Mouse (Mus musculus) spleen, adult 2 months (tissue): ENCODE data around the gene En2. TPM values are rescaled to one million over a fixed set of nuclear protein-coding genes. Genes with fewer than 3 reads are reported as not detected.
A peak's percentile ranks its signal among the peaks of the same experiment; 100 is the strongest.

Experiments
- DNase-seq, 2 experiments: peaks; one replicate each; pipeline versions ENCODE4 v3.0.0 to v3.0.0-alpha.2; 2012 to 2021; ENCODE audit warnings: low spot score in 2 of 2, low read depth in 1 of 2
- H3K27ac ChIP-seq: fragments of 200-500 bp; 2 replicates; pipeline ENCODE4 v1.5.1; 2012; ENCODE audit warnings: low read length, inconsistent platforms; ENCODE audit not compliant: insufficient read depth
- H3K27me3 ChIP-seq: fragments of 200-500 bp; 2 replicates; pipeline ENCODE4 v1.6.1; 2012; ENCODE audit warnings: mild to moderate bottlenecking, moderate library complexity, low read length, inconsistent platforms; ENCODE audit not compliant: control insufficient read depth, insufficient read depth
- H3K36me3 ChIP-seq: fragments of 200-500 bp; 2 replicates; pipeline ENCODE4 v1.6.1; 2012; ENCODE audit warnings: mild to moderate bottlenecking, low read length, inconsistent platforms; ENCODE audit not compliant: control insufficient read depth, insufficient read depth
- H3K4me1 ChIP-seq: fragments of 200-500 bp; 2 replicates; pipeline ENCODE4 v1.6.1; 2011; ENCODE audit warnings: inconsistent platforms; ENCODE audit not compliant: control insufficient read depth, insufficient read depth, insufficient read length
- H3K4me3 ChIP-seq: fragments of 200-500 bp; 2 replicates; pipeline ENCODE4 v1.5.1; 2011; ENCODE audit warnings: mild to moderate bottlenecking, inconsistent platforms; ENCODE audit not compliant: insufficient read depth, insufficient read length; ENCODE audit errors: extremely low read depth
- CTCF ChIP-seq: fragments of 200-500 bp; IDR thresholded peaks from 2 replicates; pipeline ENCODE4 v1.5.1; 2011; ENCODE audit warnings: mild to moderate bottlenecking, inconsistent platforms; ENCODE audit not compliant: insufficient read depth, insufficient read length, insufficient replicate concordance; ENCODE audit errors: extremely low read depth
- POLR2A ChIP-seq: fragments of 200-500 bp; IDR thresholded peaks from 2 replicates; pipeline ENCODE4 v1.6.1; 2011; ENCODE audit warnings: low read depth, low read length, inconsistent platforms
- WGBS: fragments of 180-500 bp; shearing (Covaris S2); methylation state at CpG from one replicate; pipeline ENCODE4 v1.1.7; 2018; 5-methylcytosine and 5-hydroxymethylcytosine counted together
- polyA plus RNA-seq: library from polyadenylated mRNA; depleted of rRNA; stranded (reverse); fragments of >200 nt; gene quantifications from 2 replicates; pipeline ENCODE4 v1.2.3, GENCODE M21; 2012

The En2 gene
- polyA plus RNA-seq, 1 experiment: not detected

DNA sequence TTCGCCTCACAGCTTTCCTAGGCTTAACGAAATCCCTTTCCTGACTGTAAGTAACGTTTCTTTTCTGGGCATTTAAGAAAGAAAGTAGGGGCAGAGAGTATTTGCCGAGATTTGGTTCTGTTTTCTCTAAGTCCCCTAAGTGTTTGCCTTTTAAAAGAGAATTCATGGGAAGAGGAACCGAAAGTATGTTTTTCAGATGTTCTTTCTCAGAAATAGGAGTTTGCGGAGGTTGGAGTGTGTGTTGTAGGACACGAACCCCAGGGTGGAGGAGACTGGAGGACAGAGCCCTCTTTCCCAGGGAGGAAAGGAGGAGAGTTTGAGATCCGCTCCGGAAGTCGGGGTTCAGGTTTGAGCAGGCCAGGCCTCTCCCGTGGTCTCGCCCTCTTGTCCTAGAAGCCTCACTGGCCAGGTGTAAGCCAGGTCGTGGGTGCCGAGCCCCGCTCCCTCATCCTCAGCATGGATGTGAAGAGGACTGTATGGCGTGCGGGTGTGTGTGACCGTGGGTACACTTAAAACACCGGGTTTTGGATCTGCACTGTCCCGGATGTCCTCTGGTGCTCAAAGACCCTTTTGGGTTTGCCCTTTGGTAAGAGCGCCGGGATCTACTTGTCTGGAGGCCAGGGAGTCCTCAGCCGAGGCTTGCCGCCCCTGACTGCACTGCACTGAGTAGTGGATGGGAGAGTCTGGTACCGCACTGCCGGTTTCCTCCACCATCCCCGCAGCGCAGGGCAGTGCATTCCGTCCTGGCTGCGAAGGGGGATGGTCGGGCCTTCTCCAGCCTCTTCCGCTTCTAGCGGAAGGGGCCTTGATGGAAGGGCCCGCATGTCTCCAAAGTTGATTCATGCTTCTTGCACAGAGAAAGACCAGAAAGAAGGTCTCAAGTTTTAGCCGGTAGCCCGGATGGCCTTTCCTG, 3.0 kb downstream of the En2 start:
- peaks cover 44% of the 10 kb centered on the region for H3K27me3 ChIP-seq
- peaks cover 16% of the 10 kb centered on the region for H3K4me1 ChIP-seq
- no peak overlapping the region for H3K27ac ChIP-seq
- WGBS: 3% methylated on average over 36 of the region's 36 CpGs
- peak overlapping the region; percentile 26 for H3K4me3 ChIP-seq
- no peak for DNase-seq
- no peaks in the 10 kb centered on the region for H3K36me3 ChIP-seq
- no peak for TF ChIP-seq CTCF
- TF ChIP-seq POLR2A: no peak

DNA sequence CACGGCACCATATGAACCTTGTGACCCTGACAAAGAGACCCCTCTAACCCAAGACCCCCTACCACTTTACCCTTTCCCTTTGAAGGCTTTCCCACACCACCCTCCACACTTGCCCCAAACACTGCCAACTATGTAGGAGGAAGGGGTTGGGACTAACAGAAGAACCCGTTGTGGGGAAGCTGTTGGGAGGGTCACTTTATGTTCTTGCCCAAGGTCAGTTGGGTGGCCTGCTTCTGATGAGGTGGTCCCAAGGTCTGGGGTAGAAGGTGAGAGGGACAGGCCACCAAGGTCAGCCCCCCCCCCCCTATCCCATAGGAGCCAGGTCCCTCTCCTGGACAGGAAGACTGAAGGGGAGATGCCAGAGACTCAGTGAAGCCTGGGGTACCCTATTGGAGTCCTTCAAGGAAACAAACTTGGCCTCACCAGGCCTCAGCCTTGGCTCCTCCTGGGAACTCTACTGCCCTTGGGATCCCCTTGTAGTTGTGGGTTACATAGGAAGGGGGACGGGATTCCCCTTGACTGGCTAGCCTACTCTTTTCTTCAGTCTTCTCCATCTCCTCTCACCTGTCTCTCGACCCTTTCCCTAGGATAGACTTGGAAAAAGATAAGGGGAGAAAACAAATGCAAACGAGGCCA, 3.8 kb downstream of the En2 start:
- no peak for TF ChIP-seq CTCF
- TF ChIP-seq POLR2A: no peak
- Histone ChIP-seq H3K4me3 (no peak overlapping the region), H3K27ac (no peak overlapping the region), H3K4me1 (peaks cover 16% of the 10 kb centered on the region), H3K27me3 (peaks cover 40% of the 10 kb centered on the region), H3K36me3 (no peaks in the 10 kb centered on the region)
- no peak for DNase-seq
- WGBS: 13% methylated on average over 5 of the region's 5 CpGs

DNA sequence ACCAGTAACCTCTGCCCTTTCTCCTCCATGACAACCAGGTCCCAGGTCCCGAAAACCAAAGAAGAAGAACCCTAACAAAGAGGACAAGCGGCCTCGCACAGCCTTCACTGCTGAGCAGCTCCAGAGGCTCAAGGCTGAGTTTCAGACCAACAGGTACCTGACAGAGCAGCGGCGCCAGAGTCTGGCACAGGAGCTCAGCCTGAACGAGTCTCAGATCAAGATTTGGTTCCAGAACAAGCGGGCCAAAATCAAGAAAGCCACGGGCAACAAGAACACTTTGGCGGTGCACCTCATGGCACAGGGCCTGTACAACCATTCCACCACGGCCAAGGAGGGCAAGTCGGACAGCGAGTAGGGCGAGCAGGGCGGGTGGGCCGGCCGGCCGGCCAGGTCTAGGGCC, 4.6 kb downstream of the En2 start:
- H3K36me3 ChIP-seq: no peaks in the 10 kb centered on the region
- TF ChIP-seq POLR2A (no peak), CTCF (no peak)
- 13% methylated on average over 17 of the region's 17 CpGs for WGBS

DNA sequence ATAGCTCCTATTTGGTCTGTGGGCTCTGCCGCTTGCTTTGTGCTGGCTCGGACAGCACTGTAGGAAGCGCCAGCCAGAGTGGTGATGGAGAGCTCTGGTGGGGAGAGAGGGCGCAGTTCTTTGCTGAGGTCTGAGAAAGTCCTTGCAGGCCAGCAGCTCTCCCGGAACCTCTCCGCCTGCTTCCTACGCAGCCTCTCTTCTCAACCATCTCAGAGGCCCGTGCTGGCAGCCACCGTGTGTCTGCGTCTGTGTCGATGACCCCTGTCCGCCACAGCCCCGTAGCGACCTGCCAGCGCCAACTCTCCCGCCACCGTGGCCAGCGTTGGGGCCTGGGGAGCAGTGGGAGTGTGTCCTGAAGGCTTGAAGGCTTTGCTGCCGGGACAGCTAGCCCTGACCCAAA, 5.4 kb downstream of the En2 start:
- no peak overlapping the region for H3K27ac ChIP-seq
- WGBS: 11% methylated on average over 19 of the region's 19 CpGs
- H3K27me3 ChIP-seq: peaks cover 36% of the 10 kb centered on the region
- H3K4me3 ChIP-seq: no peak overlapping the region
- no peaks in the 10 kb centered on the region for H3K36me3 ChIP-seq
- peaks cover 16% of the 10 kb centered on the region for H3K4me1 ChIP-seq
- DNase-seq: no peak
- TF ChIP-seq POLR2A (no peak), CTCF (no peak)

More for the DNA sequence above, 4.6 kb downstream of the En2 start:
- DNase-seq: no peak
- Histone ChIP-seq H3K27me3 (peaks cover 42% of the 10 kb centered on the region), H3K27ac (no peak overlapping the region), H3K4me3 (no peak overlapping the region), H3K4me1 (peaks cover 16% of the 10 kb centered on the region)

DNA sequence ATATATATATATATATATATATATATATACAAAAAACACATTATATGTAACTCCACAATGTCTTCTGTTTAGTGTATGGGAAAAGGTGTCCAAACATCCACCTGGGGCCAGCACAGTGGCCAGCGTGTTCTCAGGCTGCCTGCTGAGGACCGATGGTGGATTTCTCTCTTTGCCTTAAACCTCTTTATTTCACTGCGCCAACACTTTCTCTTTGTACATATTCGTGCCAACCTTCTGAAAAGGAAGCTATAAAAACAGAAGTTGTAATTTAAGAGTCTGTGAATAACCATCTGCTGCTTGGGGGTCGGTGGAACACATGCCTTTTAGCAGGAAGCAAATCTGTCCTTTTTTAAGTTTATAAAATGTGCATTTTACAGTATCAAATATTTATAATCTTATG, 6.2 kb downstream of the En2 start:
- H3K36me3 ChIP-seq: no peaks in the 10 kb centered on the region
- no peak overlapping the region for H3K27ac ChIP-seq
- TF ChIP-seq POLR2A (no peak), CTCF (no peak)
- WGBS: 6% methylated on average over 5 of the region's 5 CpGs
- peaks cover 29% of the 10 kb centered on the region for H3K27me3 ChIP-seq
- no peak for DNase-seq
- no peak overlapping the region for H3K4me3 ChIP-seq
- peaks cover 8% of the 10 kb centered on the region for H3K4me1 ChIP-seq

DNA sequence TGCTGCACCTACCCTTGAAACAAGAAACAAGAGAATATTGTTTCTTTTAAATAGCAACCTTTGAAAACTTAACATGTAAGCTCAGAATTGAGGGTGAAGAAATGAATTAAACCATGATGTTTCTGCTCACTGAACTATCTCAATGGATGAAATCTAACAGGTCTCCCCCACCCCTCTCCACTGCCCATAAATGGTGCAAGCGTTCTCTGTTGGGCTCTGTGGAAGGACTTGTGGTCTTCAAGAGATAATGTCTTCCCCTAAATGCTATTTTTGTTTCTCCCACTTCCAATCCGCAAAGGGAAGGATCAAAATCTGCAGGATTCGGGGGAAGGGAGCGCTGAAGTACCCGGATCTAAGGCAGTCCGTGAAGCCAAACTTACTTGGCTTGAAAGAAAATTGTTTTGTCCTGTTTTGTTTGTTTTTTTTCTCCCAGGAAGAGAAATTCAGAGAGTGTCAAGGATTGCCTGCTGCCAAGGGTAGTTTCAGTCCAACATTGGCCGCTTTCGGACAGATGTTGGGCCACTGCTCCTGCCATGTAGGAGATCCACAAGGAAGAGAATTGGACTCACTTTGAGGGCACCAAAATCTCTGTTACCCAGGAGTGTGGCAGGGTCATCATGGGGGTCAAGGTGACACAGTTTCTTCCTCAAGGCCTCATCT, 6.9 kb downstream of the En2 start:
- peaks cover 3% of the 10 kb centered on the region; the same call in 1 of the 2 replicates for H3K4me1 ChIP-seq
- H3K27ac ChIP-seq: no peak overlapping the region
- H3K4me3 ChIP-seq: no peak overlapping the region
- peaks cover 23% of the 10 kb centered on the region for H3K27me3 ChIP-seq
- H3K36me3 ChIP-seq: no peaks in the 10 kb centered on the region
- DNase-seq: no peak
- TF ChIP-seq CTCF (no peak), POLR2A (no peak)
- WGBS: 19% methylated on average over 8 of the region's 8 CpGs
